Mouse (Mus musculus): ENCODE measurements around the gene Gm12166. TPM values are rescaled to one million over a fixed set of nuclear protein-coding genes. Genes with fewer than 3 reads are reported as not detected.

Gene Gm12166
- polyA plus RNA-seq, 1 experiment from 2014 or later: 3.4 TPM

DNA sequence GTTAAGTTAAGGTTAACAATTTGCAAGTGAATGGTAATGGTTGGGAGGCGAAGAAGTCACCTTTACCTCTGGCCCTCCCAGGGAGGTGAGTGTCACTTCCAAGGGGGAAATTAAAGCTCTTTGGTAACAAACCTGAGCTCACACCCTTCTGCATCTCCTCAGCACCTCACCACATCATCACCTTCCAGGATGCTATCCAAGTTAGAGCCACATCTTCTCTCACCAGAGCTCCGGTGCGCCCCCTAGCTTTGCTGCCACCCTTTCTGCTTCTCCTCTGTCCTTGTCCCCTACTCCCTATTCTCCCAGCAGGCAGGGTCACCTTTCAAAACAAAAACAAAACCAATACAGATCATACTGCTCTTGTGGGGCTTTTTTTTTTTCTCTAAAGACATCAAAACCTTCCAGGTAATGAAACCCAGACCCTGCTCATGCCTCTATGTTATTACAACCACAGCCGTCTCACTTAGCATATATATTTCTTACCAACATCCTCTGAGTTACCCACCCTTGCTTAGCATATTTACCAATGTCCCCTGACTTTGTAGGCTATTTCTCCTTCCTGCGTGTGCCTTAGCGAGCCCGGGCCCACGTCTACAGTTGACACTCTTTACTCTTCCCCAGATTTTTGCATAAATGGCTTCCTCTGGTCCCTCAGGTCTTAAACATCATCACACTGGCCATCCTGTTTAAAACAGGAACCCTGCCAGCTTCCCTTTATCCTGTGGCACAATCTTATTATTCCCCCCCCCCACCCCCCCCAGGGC, 7.9 kb upstream of the Gm12166 start:
- 77% methylated on average over 8 of the region's 8 CpGs for WGBS
- H3K9me3 ChIP-seq (ENCODE audit: control insufficient read depth, low read length): no peaks in the 10 kb centered on the region
- no peak for ATAC-seq (replicated peaks; ENCODE audit: low FRiP score)
- H3K27me3 ChIP-seq (ENCODE audit: control insufficient read depth, insufficient read depth, low read length): peaks cover 4% of the 10 kb centered on the region
- H3K9ac ChIP-seq (ENCODE audit: low read length): no peak overlapping the region
- H3K36me3 ChIP-seq (ENCODE audit: control insufficient read depth, insufficient read depth, low read length): no peaks in the 10 kb centered on the region
- H3K27ac ChIP-seq (ENCODE audit: low read depth, low read length): no peak overlapping the region
- DNase-seq (ENCODE audit: low spot score): no peak
- H3K4me3 ChIP-seq (ENCODE audit: low read depth, low read length): no peak overlapping the region
- no peak overlapping the region for H3K4me2 ChIP-seq (ENCODE audit: low read depth, low read length, severe bottlenecking)
- H3K4me1 ChIP-seq (replicated peaks; ENCODE audit: control insufficient read depth, insufficient read depth, low read length): peaks cover 4% of the 10 kb centered on the region; the same call in 1 of the 2 replicates

DNA sequence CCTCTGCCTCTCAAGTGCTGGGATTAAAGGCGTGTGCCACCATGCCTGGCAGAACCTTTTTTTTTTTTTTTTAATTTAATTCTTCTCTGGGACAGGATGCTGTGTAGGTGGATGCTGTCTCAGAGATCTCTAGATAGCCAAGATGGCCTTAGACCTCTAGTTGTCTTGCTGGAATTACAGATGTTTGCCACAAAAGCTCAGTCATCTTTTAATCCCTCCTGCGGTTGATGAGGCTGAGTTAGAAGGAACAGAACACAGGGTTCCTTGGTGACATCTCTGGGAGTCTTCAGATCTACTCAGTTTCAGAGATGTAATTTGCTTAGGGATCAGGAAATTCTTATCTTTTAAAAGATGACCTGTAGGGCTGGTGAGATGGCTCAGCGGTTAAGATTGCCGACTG, 6.8 kb upstream of the Gm12166 start:
- peaks cover 4% of the 10 kb centered on the region; the same call in 1 of the 2 replicates for H3K4me1 ChIP-seq (replicated peaks; ENCODE audit: control insufficient read depth, insufficient read depth, low read length)
- H3K27ac ChIP-seq (ENCODE audit: low read depth, low read length): no peak overlapping the region
- H3K9me3 ChIP-seq (ENCODE audit: control insufficient read depth, low read length): no peaks in the 10 kb centered on the region
- H3K4me3 ChIP-seq (ENCODE audit: low read depth, low read length): no peak overlapping the region
- H3K4me2 ChIP-seq (ENCODE audit: low read depth, low read length, severe bottlenecking): no peak overlapping the region
- ATAC-seq (replicated peaks; ENCODE audit: low FRiP score): no peak
- no peak for DNase-seq (ENCODE audit: low spot score)
- H3K27me3 ChIP-seq (ENCODE audit: control insufficient read depth, insufficient read depth, low read length): peaks cover 4% of the 10 kb centered on the region
- 96% methylated on average over 4 of the region's 4 CpGs for WGBS
- H3K36me3 ChIP-seq (ENCODE audit: control insufficient read depth, insufficient read depth, low read length): no peaks in the 10 kb centered on the region
- no peak overlapping the region for H3K9ac ChIP-seq (ENCODE audit: low read length)

DNA sequence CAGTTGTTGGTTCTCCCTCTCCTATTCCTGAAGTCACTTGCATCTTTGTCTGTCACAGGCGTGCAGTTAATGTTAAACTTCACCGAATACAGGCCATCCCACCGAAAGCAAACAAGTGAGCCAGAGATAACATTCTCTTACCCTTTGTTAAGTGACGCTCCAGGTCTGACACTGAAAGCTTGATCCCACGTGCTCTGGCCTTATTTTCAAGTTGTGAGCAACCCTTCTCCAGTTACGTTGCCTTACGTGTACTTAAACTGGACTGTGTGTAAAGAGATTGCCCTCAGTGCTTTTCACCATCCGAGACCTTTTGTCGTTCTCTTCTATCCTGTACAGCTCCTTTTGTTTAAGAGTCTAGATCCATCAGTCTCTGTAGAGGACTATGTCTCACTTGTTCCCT, 5.9 kb upstream of the Gm12166 start:
- Histone ChIP-seq H3K9ac (ENCODE audit: low read length) (no peak overlapping the region), H3K27ac (ENCODE audit: low read depth, low read length) (no peak overlapping the region), H3K4me3 (ENCODE audit: low read depth, low read length) (no peak overlapping the region), H3K36me3 (ENCODE audit: control insufficient read depth, insufficient read depth, low read length) (no peaks in the 10 kb centered on the region), H3K4me1 (replicated peaks; ENCODE audit: control insufficient read depth, insufficient read depth, low read length) (peaks cover 4% of the 10 kb centered on the region; the same call in 1 of the 2 replicates), H3K27me3 (ENCODE audit: control insufficient read depth, insufficient read depth, low read length) (peaks cover 4% of the 10 kb centered on the region), H3K9me3 (ENCODE audit: control insufficient read depth, low read length) (no peaks in the 10 kb centered on the region), H3K4me2 (ENCODE audit: low read depth, low read length, severe bottlenecking) (no peak overlapping the region)
- WGBS: 57% methylated on average over 9 of the region's 9 CpGs
- ATAC-seq (replicated peaks; ENCODE audit: low FRiP score) (no peak), DNase-seq (ENCODE audit: low spot score) (no peak)

DNA sequence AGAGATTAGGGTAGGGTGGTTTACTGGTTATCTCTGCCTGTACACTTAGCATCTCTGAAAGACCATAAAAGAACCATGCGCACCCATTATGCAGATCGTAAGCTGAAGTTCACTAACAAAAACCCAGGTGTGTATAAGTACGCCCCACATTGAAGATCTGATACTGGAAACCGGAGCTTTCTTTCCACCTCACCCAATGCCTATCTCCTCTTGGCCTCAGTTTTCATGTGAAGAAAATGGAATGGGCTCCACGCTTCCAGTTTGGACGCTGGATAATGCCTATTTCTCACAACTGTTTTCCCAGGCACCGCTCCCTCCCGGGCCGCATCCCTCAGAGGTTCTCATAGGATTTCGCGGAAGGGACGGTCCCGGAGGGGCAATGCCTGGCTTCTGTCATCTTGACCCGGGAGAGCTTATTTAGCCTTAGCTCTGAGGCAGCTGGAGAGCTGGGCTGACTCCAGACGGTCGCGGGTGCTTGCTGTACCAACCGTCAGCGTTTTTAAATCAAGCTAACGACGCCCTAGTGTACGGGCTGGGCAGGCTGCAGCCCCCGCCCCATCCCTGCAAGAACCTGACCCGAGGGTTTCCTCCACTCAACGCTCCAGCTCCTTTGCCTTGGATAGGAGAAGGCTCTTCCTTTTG, 4.8 kb upstream of the Gm12166 start:
- DNase-seq (ENCODE audit: low spot score) (no peak), ATAC-seq (replicated peaks; ENCODE audit: low FRiP score) (no peak)
- Histone ChIP-seq H3K36me3 (ENCODE audit: control insufficient read depth, insufficient read depth, low read length) (no peaks in the 10 kb centered on the region), H3K9ac (ENCODE audit: low read length) (peak overlapping the region; percentile 75), H3K27ac (ENCODE audit: low read depth, low read length) (no peak overlapping the region), H3K27me3 (ENCODE audit: control insufficient read depth, insufficient read depth, low read length) (peaks cover 4% of the 10 kb centered on the region), H3K4me3 (ENCODE audit: low read depth, low read length) (peak overlapping the region; percentile 59), H3K4me2 (ENCODE audit: low read depth, low read length, severe bottlenecking) (peak overlapping the region; percentile 77), H3K4me1 (replicated peaks; ENCODE audit: control insufficient read depth, insufficient read depth, low read length) (peaks cover 4% of the 10 kb centered on the region; the same call in 1 of the 2 replicates), H3K9me3 (ENCODE audit: control insufficient read depth, low read length) (no peaks in the 10 kb centered on the region)
- WGBS: 3% methylated on average over 25 of the region's 25 CpGs

DNA sequence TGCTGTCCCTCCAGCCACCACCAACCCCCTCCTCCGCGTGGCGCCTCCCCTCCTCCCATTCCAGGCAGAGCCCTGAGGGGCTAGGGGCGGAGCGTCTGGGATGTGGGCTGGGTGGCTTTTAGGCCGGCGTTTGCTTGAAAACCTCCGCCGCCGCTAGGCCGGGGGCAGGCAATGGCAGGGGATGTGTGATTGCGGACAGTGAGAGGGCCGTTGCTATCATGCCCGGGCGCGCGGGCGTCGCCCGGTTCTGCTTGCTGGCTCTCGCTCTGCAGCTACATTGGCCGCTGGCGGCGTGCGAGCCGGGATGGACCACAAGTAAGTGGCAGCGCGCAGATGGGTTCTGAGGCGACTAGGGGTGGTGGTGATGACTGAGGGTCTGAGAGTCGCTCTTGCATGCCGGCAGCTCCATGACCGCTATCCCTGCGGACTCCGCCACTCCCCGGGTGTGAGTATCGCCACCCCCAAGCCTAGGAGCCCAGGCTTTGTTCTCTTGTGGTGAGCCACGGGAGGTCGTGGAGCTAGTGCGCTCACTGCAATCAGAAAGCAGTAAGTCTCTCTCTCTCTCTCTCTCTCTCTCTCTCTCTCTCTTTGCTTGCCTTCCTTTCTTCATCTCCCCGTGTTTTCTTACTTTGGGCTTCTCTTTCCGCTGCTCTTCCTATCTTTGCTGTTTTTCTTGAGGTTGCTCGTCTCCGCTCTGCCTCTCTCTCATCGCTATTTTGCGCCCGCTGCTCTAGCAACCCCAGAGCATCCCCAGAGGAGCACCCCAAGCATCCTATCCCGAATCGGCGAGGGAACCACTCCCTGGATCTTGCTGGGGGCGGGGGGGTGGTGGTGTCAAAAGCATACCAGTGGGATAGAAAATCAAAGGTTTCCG, 4.0 kb upstream of the Gm12166 start, which contains the start of gene Adam19:
TSS of gene Adam19 (plus strand) at position 97 of the 874 bp plus-strand sequence.
- ATAC-seq (replicated peaks; ENCODE audit: low FRiP score): peak; percentile 86
- WGBS: under 1% methylated on average over 49 of the region's 51 CpGs
- peaks cover 4% of the 10 kb centered on the region for H3K27me3 ChIP-seq (ENCODE audit: control insufficient read depth, insufficient read depth, low read length)

DNA sequence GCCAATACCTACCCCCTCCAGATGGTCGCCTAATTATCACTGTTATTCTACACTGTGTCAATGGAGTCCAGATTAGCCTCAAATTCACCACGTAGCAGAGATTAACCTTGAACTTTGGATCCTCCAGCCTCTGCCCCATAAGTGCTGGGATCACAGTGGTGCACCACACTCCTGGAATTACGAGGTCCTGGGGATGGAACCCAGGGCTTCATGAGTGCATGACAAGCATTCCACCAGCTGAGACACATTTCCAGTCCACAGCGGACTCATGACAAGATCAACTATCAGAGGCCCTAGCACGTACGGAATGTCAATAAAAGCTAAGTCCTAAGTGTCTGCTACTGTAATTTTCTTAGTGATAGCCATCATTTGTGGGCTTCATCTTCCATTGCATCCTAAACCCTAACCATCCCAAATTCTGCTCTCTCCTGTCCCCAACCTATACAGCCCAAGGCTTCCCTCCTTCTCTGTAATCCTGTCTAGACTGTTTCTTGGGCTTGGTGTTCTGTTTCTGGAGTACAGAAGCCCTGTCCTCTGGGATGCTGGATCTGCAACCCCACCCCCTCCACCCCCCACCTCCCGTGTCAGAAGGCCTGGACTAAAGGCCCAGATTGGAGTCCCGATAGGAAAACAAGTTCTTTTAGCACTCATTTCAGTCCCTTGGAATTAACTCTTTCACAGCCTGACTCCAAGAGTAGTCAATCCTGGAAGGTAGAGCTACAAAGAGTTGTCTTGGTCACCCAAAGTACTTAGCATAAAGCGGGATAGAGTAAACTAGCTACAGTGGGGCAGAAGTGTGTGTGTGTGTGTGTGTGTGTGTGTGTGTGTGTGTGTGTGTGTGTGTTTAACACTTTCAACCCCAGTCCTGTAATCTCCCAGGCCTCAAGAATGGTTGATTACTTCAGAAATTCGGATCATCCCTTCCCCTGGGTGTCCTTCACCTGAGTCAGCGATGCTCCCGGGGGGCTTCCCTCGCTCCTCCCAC, 3.1 kb upstream of the Gm12166 start:
- Histone ChIP-seq H3K9ac (ENCODE audit: low read length) (peak overlapping the region; percentile 75), H3K27ac (ENCODE audit: low read depth, low read length) (no peak overlapping the region; the same call in 1 of the 2 replicates)

More for the DNA sequence above, 4.0 kb upstream of the Gm12166 start, which contains the start of gene Adam19:
- DNase-seq (ENCODE audit: low spot score): peak; percentile 91
- H3K4me2 ChIP-seq (ENCODE audit: low read depth, low read length, severe bottlenecking): peak within 1 kb of the TSS; percentile 77
- H3K4me3 ChIP-seq (ENCODE audit: low read depth, low read length): peak within 1 kb of the TSS; percentile 59
- no peaks in the 10 kb centered on the region for H3K9me3 ChIP-seq (ENCODE audit: control insufficient read depth, low read length)
- no peaks in the 10 kb centered on the region for H3K36me3 ChIP-seq (ENCODE audit: control insufficient read depth, insufficient read depth, low read length)
- peak within 1 kb of the TSS; percentile 75 for H3K9ac ChIP-seq (ENCODE audit: low read length)
- H3K4me1 ChIP-seq (replicated peaks; ENCODE audit: control insufficient read depth, insufficient read depth, low read length): peaks cover 4% of the 10 kb centered on the region; the same call in 1 of the 2 replicates
- peak within 1 kb of the TSS; percentile 55 for H3K27ac ChIP-seq (ENCODE audit: low read depth, low read length)

DNA sequence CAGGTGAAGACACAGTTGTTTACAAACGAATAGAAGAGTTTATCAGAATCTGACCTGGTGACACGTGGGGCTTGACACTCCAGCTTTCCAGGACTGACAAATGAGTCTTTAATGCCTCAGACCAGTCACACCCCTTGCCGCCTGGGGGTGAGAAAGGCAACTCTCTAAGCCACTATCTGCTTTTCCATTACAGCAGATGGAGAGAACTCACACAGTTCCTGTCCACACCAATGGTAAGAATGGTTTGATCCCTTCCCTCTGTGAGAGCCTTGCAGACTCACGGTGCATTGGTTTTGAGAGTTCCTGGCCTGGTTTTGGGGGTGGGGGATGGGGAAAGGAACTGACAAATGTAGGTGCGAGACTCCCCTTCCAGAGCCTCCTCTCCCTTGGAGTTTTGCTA, 2.2 kb upstream of the Gm12166 start:
- DNase-seq (ENCODE audit: low spot score) (no peak), ATAC-seq (replicated peaks; ENCODE audit: low FRiP score) (no peak)
- Histone ChIP-seq H3K4me2 (ENCODE audit: low read depth, low read length, severe bottlenecking) (no peak overlapping the region), H3K9me3 (ENCODE audit: control insufficient read depth, low read length) (no peaks in the 10 kb centered on the region), H3K4me3 (ENCODE audit: low read depth, low read length) (no peak overlapping the region), H3K9ac (ENCODE audit: low read length) (no peak overlapping the region), H3K36me3 (ENCODE audit: control insufficient read depth, insufficient read depth, low read length) (no peaks in the 10 kb centered on the region), H3K4me1 (replicated peaks; ENCODE audit: control insufficient read depth, insufficient read depth, low read length) (peaks cover 4% of the 10 kb centered on the region; the same call in 1 of the 2 replicates), H3K27me3 (ENCODE audit: control insufficient read depth, insufficient read depth, low read length) (peaks cover 4% of the 10 kb centered on the region), H3K27ac (ENCODE audit: low read depth, low read length) (no peak overlapping the region)
- 59% methylated on average over 5 of the region's 5 CpGs for WGBS

More for the DNA sequence above, 3.1 kb upstream of the Gm12166 start:
- Histone ChIP-seq H3K4me1 (replicated peaks; ENCODE audit: control insufficient read depth, insufficient read depth, low read length) (peaks cover 4% of the 10 kb centered on the region; the same call in 1 of the 2 replicates), H3K9me3 (ENCODE audit: control insufficient read depth, low read length) (no peaks in the 10 kb centered on the region), H3K4me2 (ENCODE audit: low read depth, low read length, severe bottlenecking) (peak overlapping the region; percentile 77), H3K4me3 (ENCODE audit: low read depth, low read length) (peak overlapping the region; percentile 59), H3K36me3 (ENCODE audit: control insufficient read depth, insufficient read depth, low read length) (no peaks in the 10 kb centered on the region), H3K27me3 (ENCODE audit: control insufficient read depth, insufficient read depth, low read length) (peaks cover 4% of the 10 kb centered on the region)
- WGBS: 25% methylated on average over 13 of the region's 13 CpGs
- ATAC-seq (replicated peaks; ENCODE audit: low FRiP score) (peak; percentile 61), DNase-seq (ENCODE audit: low spot score) (no peak)

Data from forebrain, embryonic 11.5 days (tissue).